Mouse (Mus musculus) midbrain, embryonic 13.5 days (tissue): ENCODE data around the gene Wwox. TPM values are rescaled to one million over a fixed set of nuclear protein-coding genes. Genes with fewer than 3 reads are reported as not detected.

Source experiments
- ATAC-seq: fragments of 200-750 bp; cut with Nextera tagmentation; 2 replicates; pipeline ENCODE4 v1.8.0; 2017; ENCODE audit warnings: mild to moderate bottlenecking, moderate TSS enrichment, moderate library complexity
- H3K27ac ChIP-seq: fragments of 300-500 bp; sonication (generic); 2 replicates; pipeline ENCODE4 v1.5.1; 2015; ENCODE audit warnings: inconsistent platforms, mild to moderate bottlenecking, moderate library complexity
- H3K27me3 ChIP-seq: fragments of 300-500 bp; sonication (generic); 2 replicates; pipeline ENCODE4 v1.6.1; 2015; ENCODE audit warnings: mild to moderate bottlenecking, inconsistent platforms
- H3K36me3 ChIP-seq: fragments of 300-500 bp; sonication (generic); 2 replicates; pipeline ENCODE4 v1.6.1; 2015; ENCODE audit warnings: mild to moderate bottlenecking, inconsistent platforms
- H3K4me1 ChIP-seq: fragments of 300-500 bp; sonication (generic); replicated peaks from 2 replicates; pipeline ENCODE4 v1.6.1; 2015; ENCODE audit warnings: inconsistent platforms
- H3K4me2 ChIP-seq: fragments of 300-500 bp; sonication (generic); replicated peaks from 2 replicates; pipeline ENCODE4 v1.6.1; 2015; ENCODE audit warnings: moderate library complexity, mild to moderate bottlenecking, inconsistent platforms
- H3K4me3 ChIP-seq: fragments of 300-500 bp; sonication (generic); replicated peaks from 2 replicates; pipeline ENCODE4 v1.5.1; 2015; ENCODE audit warnings: mild to moderate bottlenecking, inconsistent platforms
- H3K9ac ChIP-seq: fragments of 300-500 bp; sonication (generic); replicated peaks from 2 replicates; pipeline ENCODE4 v1.6.1; 2015; ENCODE audit warnings: mild to moderate bottlenecking, inconsistent platforms
- H3K9me3 ChIP-seq: fragments of 300-500 bp; sonication (generic); 2 replicates; pipeline ENCODE4 v1.6.1; 2016; ENCODE audit warnings: mild to moderate bottlenecking, inconsistent platforms
- WGBS: fragments of 180-500 bp; shearing (Covaris S2); methylation state at CpG from one replicate; pipeline ENCODE4 v1.1.7; 2015; 5-methylcytosine and 5-hydroxymethylcytosine counted together
- polyA plus RNA-seq: library from polyadenylated mRNA; unstranded; fragments of >200 nt; fragmentation: Nextera tagmentation; extraction: Ambion mirVana; gene quantifications from 2 replicates; pipeline ENCODE4 v1.2.1, GENCODE M21; 2015

The Wwox gene
- polyA plus RNA-seq, 1 experiment from 2014 or later, result 12.4 TPM

DNA sequence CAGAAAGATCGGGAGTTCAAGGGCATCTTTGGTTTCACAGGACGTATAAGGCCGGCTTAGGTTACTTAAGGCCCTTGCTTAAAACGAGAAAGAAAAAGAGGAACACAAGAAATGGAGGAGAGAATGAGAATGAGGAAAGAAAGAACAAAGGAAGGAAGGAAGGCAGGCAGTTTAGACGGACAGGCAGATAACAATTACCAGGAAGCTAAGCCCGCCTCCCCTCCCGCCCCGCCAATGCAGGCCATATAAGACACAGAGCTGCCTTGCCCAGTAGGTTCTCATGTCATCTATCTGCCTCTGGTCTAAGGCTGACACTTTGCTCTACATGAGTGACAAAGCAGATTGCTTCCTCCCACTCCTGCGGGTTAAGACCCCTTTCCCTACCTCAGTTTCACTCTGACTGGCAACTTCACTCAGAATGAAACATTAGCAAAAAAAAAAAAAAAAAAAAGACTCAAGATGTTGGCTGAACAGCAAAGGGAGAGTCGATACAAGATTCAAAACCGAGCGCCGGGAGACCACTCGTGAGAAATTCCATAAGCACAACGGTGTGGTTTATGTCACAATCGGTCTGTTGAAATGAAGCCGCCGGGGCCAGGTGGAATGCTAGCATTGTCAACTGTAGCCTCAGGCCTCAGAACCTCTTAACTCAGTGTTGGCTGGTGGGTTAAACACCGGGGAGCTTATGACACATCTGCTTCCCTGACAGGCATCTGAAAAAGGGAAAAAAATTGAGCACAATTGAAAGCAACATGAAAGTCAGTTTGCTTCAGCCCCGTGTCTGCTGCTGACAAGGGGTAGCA is 787.5 kb downstream of the Wwox start:
- no peak overlapping the region for H3K4me2 ChIP-seq
- H3K4me1 ChIP-seq, result peaks cover 10% of the 10 kb centered on the region
- ATAC-seq, result no peak
- no peak overlapping the region for H3K9ac ChIP-seq
- no peaks in the 10 kb centered on the region; the same call in 1 of the 2 replicates for H3K27me3 ChIP-seq
- H3K9me3 ChIP-seq, result no peaks in the 10 kb centered on the region
- 77% methylated on average over 20 of the region's 20 CpGs for WGBS
- no peak overlapping the region for H3K4me3 ChIP-seq
- H3K36me3 ChIP-seq, result no peaks in the 10 kb centered on the region
- H3K27ac ChIP-seq, result no peak overlapping the region

DNA sequence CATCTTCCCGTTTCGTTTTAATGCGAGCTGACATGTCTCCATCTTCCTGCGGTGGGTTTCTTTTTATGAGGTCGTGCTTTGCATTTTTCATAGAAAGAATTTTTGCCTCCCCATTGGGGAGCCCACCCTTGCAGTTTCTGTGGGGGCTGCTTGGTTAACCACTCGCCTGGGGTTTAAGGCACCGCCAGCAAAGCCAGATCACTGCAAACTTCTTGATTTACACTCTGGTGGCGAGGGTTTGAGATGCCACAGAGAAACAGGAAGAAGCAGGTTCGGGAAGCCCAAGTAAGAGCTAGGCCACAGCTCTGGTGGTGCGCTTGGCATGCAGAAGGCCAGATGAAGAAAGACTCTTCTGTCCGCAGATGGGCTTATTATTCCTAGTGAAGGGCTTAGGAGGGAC is 789.4 kb downstream of the Wwox start:
- WGBS, result 69% methylated on average over 11 of the region's 11 CpGs
- Histone ChIP-seq H3K27me3 (no peaks in the 10 kb centered on the region; the same call in 1 of the 2 replicates), H3K4me2 (no peak overlapping the region), H3K9me3 (no peaks in the 10 kb centered on the region), H3K27ac (no peak overlapping the region), H3K4me3 (no peak overlapping the region), H3K36me3 (no peaks in the 10 kb centered on the region), H3K9ac (no peak overlapping the region), H3K4me1 (peaks cover 10% of the 10 kb centered on the region)
- ATAC-seq, result no peak

DNA sequence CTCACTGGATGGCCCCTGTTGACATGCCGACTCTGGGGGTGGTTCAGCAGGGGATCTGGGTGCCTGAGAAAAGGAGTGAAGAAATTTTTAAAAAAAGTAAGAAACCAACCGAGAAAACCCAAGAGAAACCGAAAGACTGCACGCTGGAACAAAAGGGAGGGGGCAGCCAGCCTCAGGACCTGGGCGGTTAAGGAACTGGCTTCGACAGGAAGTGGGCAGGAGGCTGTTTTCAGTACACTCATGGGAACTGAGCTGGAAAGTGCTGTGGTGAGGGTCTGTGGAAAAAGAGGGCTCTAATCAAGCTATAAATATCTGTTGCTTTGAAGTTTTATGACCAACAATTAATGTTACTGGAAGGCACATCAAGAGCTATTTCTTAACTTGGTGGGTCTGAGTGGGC is 794.6 kb downstream of the Wwox start:
- Histone ChIP-seq H3K9me3 (no peaks in the 10 kb centered on the region), H3K36me3 (no peaks in the 10 kb centered on the region), H3K9ac (no peak overlapping the region), H3K27me3 (0 out of 2 replicates have a peak, but pooled peaks cover 8% of the 10 kb centered on the region), H3K4me1 (peaks cover 9% of the 10 kb centered on the region), H3K4me2 (no peak overlapping the region), H3K27ac (no peak overlapping the region), H3K4me3 (no peak overlapping the region)
- WGBS, result 93% methylated on average over 6 of the region's 6 CpGs
- no peak for ATAC-seq

DNA sequence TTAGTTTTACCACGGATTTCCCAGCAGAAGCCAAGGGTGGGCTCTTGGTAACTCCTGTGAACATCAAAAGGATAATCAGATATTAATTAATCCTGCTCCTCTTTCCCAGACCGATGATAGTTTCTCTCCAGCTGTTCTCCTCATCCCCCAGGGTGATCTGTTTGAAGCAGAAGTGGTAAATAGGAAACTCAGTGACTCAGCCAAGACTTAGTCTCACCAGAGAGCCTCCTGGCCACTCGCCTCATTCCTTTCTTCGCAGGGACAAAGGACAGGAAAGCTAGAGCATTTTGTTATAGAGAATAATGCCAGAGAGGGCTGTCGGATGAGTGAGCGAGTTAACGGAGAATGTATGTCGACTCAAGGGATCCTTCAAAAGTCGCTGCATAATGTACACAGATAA is 798.1 kb downstream of the Wwox start:
- Histone ChIP-seq H3K9ac (no peak overlapping the region), H3K9me3 (no peaks in the 10 kb centered on the region), H3K27ac (no peak overlapping the region), H3K36me3 (no peaks in the 10 kb centered on the region), H3K4me3 (no peak overlapping the region), H3K4me2 (no peak overlapping the region), H3K4me1 (peaks cover 9% of the 10 kb centered on the region), H3K27me3 (0 out of 2 replicates have a peak, but pooled peaks cover 11% of the 10 kb centered on the region)
- 14% methylated on average over 9 of the region's 9 CpGs for WGBS
- no peak for ATAC-seq

DNA sequence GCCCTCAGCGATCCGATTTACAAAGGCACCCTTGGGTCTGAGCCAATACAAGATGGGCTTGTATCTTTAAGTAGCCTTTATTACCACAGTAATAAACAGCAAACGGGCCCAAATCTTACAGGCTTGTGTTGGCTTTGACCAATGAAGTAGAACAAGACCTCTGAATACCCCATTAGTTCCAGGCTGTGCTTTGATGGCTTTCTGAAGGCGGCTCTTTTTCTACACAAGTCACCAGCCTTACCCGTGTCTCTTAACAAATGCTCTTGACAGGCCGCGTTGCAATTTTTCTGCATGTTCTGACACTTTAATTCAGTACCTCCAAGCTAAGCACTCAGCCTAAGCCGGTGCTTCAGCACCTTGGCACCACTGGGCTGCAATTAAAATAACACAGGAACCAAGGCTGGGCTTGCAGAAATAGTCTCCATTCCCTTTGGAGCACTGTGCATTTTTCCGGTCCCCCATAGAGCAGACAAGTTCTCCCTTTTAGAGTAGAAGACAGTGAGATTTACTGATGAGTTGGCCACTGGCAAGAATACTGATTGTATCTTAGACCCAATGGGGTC is 804.1 kb downstream of the Wwox start:
- Histone ChIP-seq H3K9ac (no peak overlapping the region), H3K27me3 (peaks cover 38% of the 10 kb centered on the region; the same call in 1 of the 2 replicates), H3K9me3 (no peaks in the 10 kb centered on the region), H3K27ac (no peak overlapping the region), H3K36me3 (no peaks in the 10 kb centered on the region), H3K4me3 (no peak overlapping the region), H3K4me2 (no peak overlapping the region), H3K4me1 (peaks cover 7% of the 10 kb centered on the region)
- 21% methylated on average over 9 of the region's 9 CpGs for WGBS
- ATAC-seq, result no peak

DNA sequence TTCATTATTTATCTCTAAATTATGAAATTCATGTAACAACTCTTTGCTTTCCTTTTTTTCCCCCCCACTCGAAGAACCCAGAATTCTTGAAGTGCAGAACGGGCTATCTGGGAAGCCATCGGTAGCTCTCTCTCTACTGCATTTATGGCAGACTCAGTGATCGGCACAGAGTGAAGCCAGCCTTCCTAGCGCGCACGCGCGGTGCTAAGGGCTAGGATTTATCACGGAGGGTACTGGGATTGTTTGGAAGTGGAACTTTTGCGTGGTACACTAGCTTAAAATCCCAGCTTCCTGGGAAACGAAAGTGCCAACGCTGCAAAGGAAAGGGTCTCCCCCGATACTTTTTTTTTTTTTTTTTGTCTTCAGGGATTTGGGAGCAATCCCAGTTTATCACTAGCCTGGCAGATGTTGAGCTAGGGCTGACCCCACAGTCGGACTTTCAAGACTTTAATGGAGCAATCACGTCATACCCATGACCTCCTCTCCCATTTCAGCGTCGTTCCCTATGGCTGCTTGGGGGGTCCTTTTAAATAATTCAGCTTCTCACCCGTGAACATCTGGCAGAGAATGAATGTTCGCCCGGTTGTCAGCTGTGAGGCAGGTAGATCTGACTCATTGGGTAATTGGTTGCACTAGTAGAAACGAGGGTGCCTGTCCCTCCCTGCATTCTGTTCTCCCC is 810.4 kb downstream of the Wwox start:
- no peak for ATAC-seq
- peaks cover 7% of the 10 kb centered on the region for H3K4me1 ChIP-seq
- no peak overlapping the region for H3K27ac ChIP-seq
- no peaks in the 10 kb centered on the region for H3K36me3 ChIP-seq
- H3K9me3 ChIP-seq, result no peaks in the 10 kb centered on the region
- peak overlapping the region; percentile 32 for H3K4me2 ChIP-seq
- 35% methylated on average over 22 of the region's 22 CpGs for WGBS
- H3K27me3 ChIP-seq, result peaks cover 22% of the 10 kb centered on the region; the same call in 1 of the 2 replicates
- no peak overlapping the region for H3K4me3 ChIP-seq
- no peak overlapping the region for H3K9ac ChIP-seq

DNA sequence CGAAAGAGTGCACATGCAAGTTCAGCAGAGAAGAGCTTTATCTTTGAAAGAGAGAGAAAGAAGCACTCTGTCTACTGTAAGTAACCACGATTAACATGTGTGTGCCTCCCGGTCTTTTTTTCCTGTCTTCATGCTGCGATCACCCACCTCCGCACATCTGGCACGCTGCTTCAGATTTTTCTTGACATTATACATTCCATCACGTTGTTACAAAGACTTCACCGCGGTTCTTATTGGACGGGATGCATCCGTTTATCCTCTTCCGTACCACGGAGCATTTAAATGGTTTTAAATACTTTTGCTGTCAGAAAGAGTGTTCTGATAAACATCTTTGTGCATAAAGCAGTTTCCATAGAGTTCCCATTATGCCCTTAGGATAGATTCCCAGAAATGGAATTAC is 816.1 kb downstream of the Wwox start:
- H3K4me1 ChIP-seq, result peaks cover 7% of the 10 kb centered on the region; the same call in 1 of the 2 replicates
- H3K27ac ChIP-seq, result no peak overlapping the region
- no peak for ATAC-seq
- no peak overlapping the region for H3K4me3 ChIP-seq
- H3K9ac ChIP-seq, result no peak overlapping the region
- no peaks in the 10 kb centered on the region for H3K9me3 ChIP-seq
- no peaks in the 10 kb centered on the region for H3K36me3 ChIP-seq
- whole genome bisulfite sequencing, result 83% methylated on average over 13 of the region's 13 CpGs
- no peak overlapping the region for H3K4me2 ChIP-seq
- no peaks in the 10 kb centered on the region for H3K27me3 ChIP-seq

DNA sequence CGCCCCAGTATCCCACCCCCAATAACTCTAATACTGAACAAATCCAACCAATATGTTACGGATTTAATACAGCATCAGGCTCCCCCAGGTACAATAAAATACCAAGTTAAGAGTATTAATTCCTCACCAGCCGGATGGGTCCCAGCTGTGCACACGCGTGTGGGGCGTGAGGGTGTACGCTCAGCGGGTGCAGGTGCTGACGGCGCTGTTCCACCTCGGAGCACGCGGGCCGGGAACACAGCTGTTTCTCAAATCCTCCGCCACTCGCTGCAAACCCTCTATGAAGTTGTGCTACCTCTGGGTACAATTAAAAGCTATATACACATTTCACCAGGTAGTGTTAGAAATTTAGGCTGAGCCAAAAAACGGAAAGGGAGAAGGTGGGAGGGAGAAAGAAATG is 818.0 kb downstream of the Wwox start:
- 91% methylated on average over 17 of the region's 17 CpGs for WGBS
- Histone ChIP-seq H3K4me2 (no peak overlapping the region), H3K9me3 (no peaks in the 10 kb centered on the region), H3K27me3 (no peaks in the 10 kb centered on the region), H3K4me3 (no peak overlapping the region), H3K4me1 (peaks cover 7% of the 10 kb centered on the region; the same call in 1 of the 2 replicates), H3K36me3 (no peaks in the 10 kb centered on the region), H3K9ac (no peak overlapping the region), H3K27ac (no peak overlapping the region)
- no peak for ATAC-seq

DNA sequence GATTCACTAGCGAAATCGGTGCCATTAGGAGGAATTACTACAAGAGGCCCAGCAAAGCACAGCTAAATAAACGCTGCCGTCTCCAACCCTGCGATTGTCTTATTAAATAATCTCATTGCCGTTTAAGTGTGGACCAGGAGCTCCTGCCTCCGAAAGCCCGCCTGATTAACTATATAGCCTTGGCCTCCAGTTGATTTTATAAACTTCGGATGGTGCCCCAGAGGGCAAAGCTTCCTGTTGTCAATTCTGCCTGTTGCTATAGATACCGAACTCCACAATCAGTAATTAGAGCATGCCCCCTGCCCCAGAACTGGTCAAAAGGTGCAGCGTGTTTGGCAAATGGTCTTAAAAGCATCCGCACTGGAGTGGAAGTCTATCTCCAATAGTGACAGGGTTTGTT is 820.4 kb downstream of the Wwox start:
- Histone ChIP-seq H3K27me3 (no peaks in the 10 kb centered on the region), H3K4me2 (no peak overlapping the region), H3K4me3 (no peak overlapping the region), H3K27ac (no peak overlapping the region), H3K36me3 (no peaks in the 10 kb centered on the region), H3K4me1 (peaks cover 7% of the 10 kb centered on the region; the same call in 1 of the 2 replicates), H3K9ac (no peak overlapping the region), H3K9me3 (no peaks in the 10 kb centered on the region)
- 39% methylated on average over 12 of the region's 12 CpGs for WGBS
- no peak for ATAC-seq

DNA sequence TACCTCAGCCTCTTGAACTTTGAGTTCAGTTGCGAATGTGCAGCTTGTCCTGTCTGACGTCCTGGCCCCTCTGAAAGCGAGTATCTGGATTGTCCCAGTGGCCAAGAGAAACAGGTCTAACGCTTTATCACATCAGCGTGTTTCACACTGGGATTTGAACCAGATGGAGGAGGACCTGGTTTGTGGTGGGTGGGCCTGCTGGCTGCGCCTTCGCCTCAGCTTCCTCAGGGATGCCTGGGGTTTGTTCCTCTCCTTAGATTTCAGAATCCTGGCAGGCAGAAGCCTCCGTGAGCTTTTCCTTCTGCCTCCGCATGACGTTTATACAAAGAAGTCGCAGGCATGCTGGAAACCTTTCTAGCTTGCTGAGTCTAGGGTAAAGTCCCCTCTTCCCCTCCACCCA is 827.7 kb downstream of the Wwox start:
- H3K4me1 ChIP-seq, result 0 out of 2 replicates have a peak, but pooled peaks cover 2% of the 10 kb centered on the region
- H3K27ac ChIP-seq, result no peak overlapping the region
- WGBS, result 84% methylated on average over 11 of the region's 11 CpGs
- no peaks in the 10 kb centered on the region for H3K36me3 ChIP-seq
- no peaks in the 10 kb centered on the region for H3K9me3 ChIP-seq
- H3K4me2 ChIP-seq, result no peak overlapping the region
- no peaks in the 10 kb centered on the region for H3K27me3 ChIP-seq
- H3K9ac ChIP-seq, result no peak overlapping the region
- H3K4me3 ChIP-seq, result no peak overlapping the region
- no peak for ATAC-seq

DNA sequence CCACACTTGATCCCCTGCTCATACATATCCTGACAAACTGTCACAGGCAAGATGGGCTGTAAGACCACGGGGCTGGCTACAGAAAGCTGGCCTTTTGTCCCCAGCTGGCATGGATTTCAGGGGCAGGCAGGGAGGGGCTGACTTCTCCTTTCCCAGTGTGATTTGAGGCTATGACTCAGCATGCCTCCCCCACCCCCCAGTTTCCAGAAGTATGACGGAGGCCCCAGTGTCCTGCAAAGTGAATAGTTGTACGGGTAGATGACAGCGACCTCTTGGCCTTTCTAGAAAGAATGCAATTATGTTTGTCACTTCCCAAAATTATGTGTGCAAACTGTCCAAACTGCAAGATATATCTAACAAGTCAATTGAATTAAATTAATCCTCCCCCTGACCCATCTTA is 830.1 kb downstream of the Wwox start:
- Histone ChIP-seq H3K36me3 (no peaks in the 10 kb centered on the region), H3K9ac (no peak overlapping the region), H3K4me2 (no peak overlapping the region), H3K9me3 (no peaks in the 10 kb centered on the region), H3K4me1 (0 out of 2 replicates have a peak, but pooled peaks cover 2% of the 10 kb centered on the region), H3K27ac (no peak overlapping the region), H3K4me3 (no peak overlapping the region), H3K27me3 (no peaks in the 10 kb centered on the region)
- ATAC-seq, result no peak
- WGBS, result 52% methylated on average over 4 of the region's 4 CpGs

DNA sequence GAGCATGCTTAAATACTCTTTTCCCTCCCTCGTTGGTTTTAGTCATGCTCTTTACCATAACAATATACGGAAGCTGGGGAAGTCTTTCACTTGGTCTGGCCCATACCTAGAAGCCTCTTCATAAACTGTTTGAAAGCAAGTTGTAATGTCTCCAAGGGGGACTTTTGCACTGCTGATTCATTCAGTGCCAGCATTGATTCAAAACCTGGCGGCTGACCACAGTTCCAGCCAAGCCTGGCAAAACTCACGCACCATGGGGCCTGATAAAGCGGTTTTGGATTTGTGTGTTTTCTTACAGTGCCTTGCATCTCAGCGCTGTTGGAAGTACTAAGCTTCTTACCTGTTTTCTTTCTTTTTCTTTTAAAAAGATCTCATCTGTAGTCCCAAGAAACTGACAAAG is 834.5 kb downstream of the Wwox start:
- WGBS, result 65% methylated on average over 6 of the region's 6 CpGs
- no peak overlapping the region for H3K9ac ChIP-seq
- H3K27ac ChIP-seq, result no peak overlapping the region
- H3K4me2 ChIP-seq, result no peak overlapping the region
- no peaks in the 10 kb centered on the region for H3K9me3 ChIP-seq
- no peaks in the 10 kb centered on the region for H3K27me3 ChIP-seq
- no peaks in the 10 kb centered on the region for H3K36me3 ChIP-seq
- 0 out of 2 replicates have a peak, but pooled peaks cover 2% of the 10 kb centered on the region for H3K4me1 ChIP-seq
- H3K4me3 ChIP-seq, result no peak overlapping the region
- no peak for ATAC-seq
